Mouse (Mus musculus): ENCODE results near the gene Slc38a6. TPM values are rescaled to one million over a fixed set of nuclear protein-coding genes. Genes with fewer than 3 reads are reported as not detected.

Slc38a6 gene
- polyA plus RNA-seq, 1 experiment from 2014 or later, result 11.1 TPM

DNA sequence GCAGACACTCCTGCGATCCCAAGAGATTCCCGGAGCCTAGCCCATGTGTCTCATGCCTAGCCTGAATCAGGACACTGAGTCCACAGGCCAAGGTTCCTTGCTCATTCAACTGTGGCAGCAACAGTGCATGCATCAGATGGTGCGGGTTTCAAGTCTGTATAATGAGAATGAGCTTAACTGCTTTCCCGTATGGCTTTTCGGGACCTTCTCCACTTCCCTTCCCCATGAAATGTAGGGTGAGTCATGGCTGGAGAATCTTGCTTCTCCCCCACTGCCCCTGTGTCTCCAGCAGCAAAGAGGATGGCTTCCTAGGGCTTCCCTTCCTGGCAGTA, 96.6 kb downstream of the Slc38a6 start:
- no peak overlapping the region for H3K27ac ChIP-seq (ENCODE audit: low read length)
- no peak overlapping the region for H3K4me3 ChIP-seq (ENCODE audit: low read depth, low read length)
- peaks cover 6% of the 10 kb centered on the region; the same call in 1 of the 2 replicates for H3K4me1 ChIP-seq (ENCODE audit: control insufficient read depth, insufficient read depth, low read length)
- no peaks in the 10 kb centered on the region for H3K9me3 ChIP-seq (replicated peaks; ENCODE audit: control insufficient read depth, low read length, poor library complexity, severe bottlenecking)
- no peaks in the 10 kb centered on the region for H3K27me3 ChIP-seq (ENCODE audit: control insufficient read depth, insufficient read depth, low read depth, low read length)
- WGBS, result 52% methylated on average over 5 of the region's 5 CpGs
- H3K9ac ChIP-seq (ENCODE audit: low read depth, low read length), result no peak overlapping the region
- H3K36me3 ChIP-seq (ENCODE audit: control insufficient read depth, insufficient read depth, low read length), result no peaks in the 10 kb centered on the region
- H3K4me2 ChIP-seq (ENCODE audit: low read length), result no peak overlapping the region
- no peak for ATAC-seq

- H3K4me1 ChIP-seq (ENCODE audit: control insufficient read depth, insufficient read depth, low read length), result peaks cover 6% of the 10 kb centered on the region; the same call in 1 of the 2 replicates
- no peak overlapping the region for H3K4me3 ChIP-seq (ENCODE audit: low read depth, low read length)
- no peaks in the 10 kb centered on the region for H3K36me3 ChIP-seq (ENCODE audit: control insufficient read depth, insufficient read depth, low read length)
- no peak overlapping the region for H3K27ac ChIP-seq (ENCODE audit: low read length)
- no peaks in the 10 kb centered on the region for H3K9me3 ChIP-seq (replicated peaks; ENCODE audit: control insufficient read depth, low read length, poor library complexity, severe bottlenecking)
- H3K9ac ChIP-seq (ENCODE audit: low read depth, low read length), result no peak overlapping the region
- WGBS, result 88% methylated on average over 3 of the region's 3 CpGs
- no peak overlapping the region for H3K4me2 ChIP-seq (ENCODE audit: low read length)
- no peaks in the 10 kb centered on the region for H3K27me3 ChIP-seq (ENCODE audit: control insufficient read depth, insufficient read depth, low read depth, low read length)
- no peak for ATAC-seq
Measured at GRCm38 (mm10) chr12:73383861-73384260, 97.3 kb downstream of the Slc38a6 start.

- no peak overlapping the region for H3K4me2 ChIP-seq (ENCODE audit: low read length)
- H3K27ac ChIP-seq (ENCODE audit: low read length), result no peak overlapping the region
- ATAC-seq, result no peak
- no peaks in the 10 kb centered on the region for H3K27me3 ChIP-seq (ENCODE audit: control insufficient read depth, insufficient read depth, low read depth, low read length)
- H3K4me3 ChIP-seq (ENCODE audit: low read depth, low read length), result no peak overlapping the region
- WGBS, result 67% methylated on average over 6 of the region's 6 CpGs
- no peaks in the 10 kb centered on the region for H3K9me3 ChIP-seq (replicated peaks; ENCODE audit: control insufficient read depth, low read length, poor library complexity, severe bottlenecking)
- peaks cover 6% of the 10 kb centered on the region; the same call in 1 of the 2 replicates for H3K4me1 ChIP-seq (ENCODE audit: control insufficient read depth, insufficient read depth, low read length)
- H3K36me3 ChIP-seq (ENCODE audit: control insufficient read depth, insufficient read depth, low read length), result no peaks in the 10 kb centered on the region
- no peak overlapping the region for H3K9ac ChIP-seq (ENCODE audit: low read depth, low read length)
Measured at GRCm38 (mm10) chr12:73384747-73385146, 98.2 kb downstream of the Slc38a6 start.

DNA sequence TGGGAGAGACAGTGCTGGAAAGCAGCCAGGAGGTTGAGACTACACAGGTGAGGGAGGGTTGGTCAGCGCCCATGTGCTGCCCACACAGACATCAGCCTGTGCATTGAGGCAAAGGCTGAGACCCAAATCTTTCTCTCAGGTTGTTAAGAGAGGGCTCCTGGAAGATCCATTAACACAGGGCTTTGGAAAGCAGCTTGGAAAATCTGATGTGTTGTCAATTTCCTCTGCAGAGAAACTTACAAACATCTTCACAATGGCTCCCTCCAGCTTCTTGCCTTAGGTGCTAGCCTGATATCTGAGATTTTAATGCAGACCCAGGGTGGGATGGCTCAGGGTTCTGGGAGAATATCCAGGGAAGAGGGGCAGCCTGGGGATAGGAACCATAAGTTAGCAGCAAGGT, 105.9 kb downstream of the Slc38a6 start:
- Histone ChIP-seq H3K4me1 (ENCODE audit: control insufficient read depth, insufficient read depth, low read length) (no peaks in the 10 kb centered on the region; the same call in 1 of the 2 replicates), H3K27ac (ENCODE audit: low read length) (no peak overlapping the region), H3K4me2 (ENCODE audit: low read length) (no peak overlapping the region), H3K9ac (ENCODE audit: low read depth, low read length) (no peak overlapping the region), H3K27me3 (ENCODE audit: control insufficient read depth, insufficient read depth, low read depth, low read length) (no peaks in the 10 kb centered on the region), H3K4me3 (ENCODE audit: low read depth, low read length) (no peak overlapping the region), H3K36me3 (ENCODE audit: control insufficient read depth, insufficient read depth, low read length) (no peaks in the 10 kb centered on the region), H3K9me3 (replicated peaks; ENCODE audit: control insufficient read depth, low read length, poor library complexity, severe bottlenecking) (no peaks in the 10 kb centered on the region)
- no peak for ATAC-seq
- WGBS, result 93% methylated on average over 1 of the region's 1 CpGs

- Histone ChIP-seq H3K36me3 (ENCODE audit: control insufficient read depth, insufficient read depth, low read length) (no peaks in the 10 kb centered on the region), H3K27ac (ENCODE audit: low read length) (no peak overlapping the region), H3K9ac (ENCODE audit: low read depth, low read length) (no peak overlapping the region), H3K4me1 (ENCODE audit: control insufficient read depth, insufficient read depth, low read length) (no peaks in the 10 kb centered on the region; the same call in 1 of the 2 replicates), H3K27me3 (ENCODE audit: control insufficient read depth, insufficient read depth, low read depth, low read length) (no peaks in the 10 kb centered on the region), H3K4me2 (ENCODE audit: low read length) (no peak overlapping the region), H3K4me3 (ENCODE audit: low read depth, low read length) (no peak overlapping the region), H3K9me3 (replicated peaks; ENCODE audit: control insufficient read depth, low read length, poor library complexity, severe bottlenecking) (no peaks in the 10 kb centered on the region)
- no peak for ATAC-seq
Measured at GRCm38 (mm10) chr12:73393018-73393417, 106.4 kb downstream of the Slc38a6 start.

- ATAC-seq, result no peak
Measured at GRCm38 (mm10) chr12:73393881-73394291, 107.3 kb downstream of the Slc38a6 start.

GRCm38 (mm10) chr12:73394571-73394970, 108.0 kb downstream of the Slc38a6 start:
- no peaks in the 10 kb centered on the region for H3K27me3 ChIP-seq (ENCODE audit: control insufficient read depth, insufficient read depth, low read depth, low read length)
- WGBS, result 87% methylated on average over 5 of the region's 5 CpGs
- H3K4me1 ChIP-seq (ENCODE audit: control insufficient read depth, insufficient read depth, low read length), result no peaks in the 10 kb centered on the region; the same call in 1 of the 2 replicates
- H3K4me3 ChIP-seq (ENCODE audit: low read depth, low read length), result no peak overlapping the region
- no peaks in the 10 kb centered on the region for H3K9me3 ChIP-seq (replicated peaks; ENCODE audit: control insufficient read depth, low read length, poor library complexity, severe bottlenecking)
- no peaks in the 10 kb centered on the region for H3K36me3 ChIP-seq (ENCODE audit: control insufficient read depth, insufficient read depth, low read length)
- H3K9ac ChIP-seq (ENCODE audit: low read depth, low read length), result no peak overlapping the region
- ATAC-seq, result no peak
- H3K27ac ChIP-seq (ENCODE audit: low read length), result no peak overlapping the region
- no peak overlapping the region for H3K4me2 ChIP-seq (ENCODE audit: low read length)

More at GRCm38 (mm10) chr12:73393881-73394291, 107.3 kb downstream of the Slc38a6 start:
- no peaks in the 10 kb centered on the region; the same call in 1 of the 2 replicates for H3K4me1 ChIP-seq (ENCODE audit: control insufficient read depth, insufficient read depth, low read length)
- WGBS, result 34% methylated on average over 6 of the region's 6 CpGs
- H3K9ac ChIP-seq (ENCODE audit: low read depth, low read length), result no peak overlapping the region
- no peaks in the 10 kb centered on the region for H3K36me3 ChIP-seq (ENCODE audit: control insufficient read depth, insufficient read depth, low read length)
- H3K4me2 ChIP-seq (ENCODE audit: low read length), result no peak overlapping the region
- H3K27me3 ChIP-seq (ENCODE audit: control insufficient read depth, insufficient read depth, low read depth, low read length), result no peaks in the 10 kb centered on the region
- H3K9me3 ChIP-seq (replicated peaks; ENCODE audit: control insufficient read depth, low read length, poor library complexity, severe bottlenecking), result no peaks in the 10 kb centered on the region
- no peak overlapping the region for H3K4me3 ChIP-seq (ENCODE audit: low read depth, low read length)
- no peak overlapping the region for H3K27ac ChIP-seq (ENCODE audit: low read length)

- WGBS, result 61% methylated on average over 4 of the region's 4 CpGs
- no peaks in the 10 kb centered on the region for H3K4me1 ChIP-seq (ENCODE audit: control insufficient read depth, insufficient read depth, low read length)
- ATAC-seq, result no peak
- no peak overlapping the region for H3K9ac ChIP-seq (ENCODE audit: low read depth, low read length)
- no peaks in the 10 kb centered on the region for H3K27me3 ChIP-seq (ENCODE audit: control insufficient read depth, insufficient read depth, low read depth, low read length)
- H3K4me2 ChIP-seq (ENCODE audit: low read length), result no peak overlapping the region
- H3K4me3 ChIP-seq (ENCODE audit: low read depth, low read length), result no peak overlapping the region
- H3K36me3 ChIP-seq (ENCODE audit: control insufficient read depth, insufficient read depth, low read length), result no peaks in the 10 kb centered on the region
- H3K9me3 ChIP-seq (replicated peaks; ENCODE audit: control insufficient read depth, low read length, poor library complexity, severe bottlenecking), result no peaks in the 10 kb centered on the region
- H3K27ac ChIP-seq (ENCODE audit: low read length), result no peak overlapping the region
Measured at GRCm38 (mm10) chr12:73399426-73399825, 112.8 kb downstream of the Slc38a6 start.

GRCm38 (mm10) chr12:73400481-73401025, 114.0 kb downstream of the Slc38a6 start:
- Histone ChIP-seq H3K27me3 (ENCODE audit: control insufficient read depth, insufficient read depth, low read depth, low read length) (no peaks in the 10 kb centered on the region), H3K4me3 (ENCODE audit: low read depth, low read length) (no peak overlapping the region), H3K4me2 (ENCODE audit: low read length) (no peak overlapping the region), H3K4me1 (ENCODE audit: control insufficient read depth, insufficient read depth, low read length) (no peaks in the 10 kb centered on the region), H3K27ac (ENCODE audit: low read length) (no peak overlapping the region), H3K9ac (ENCODE audit: low read depth, low read length) (no peak overlapping the region), H3K9me3 (replicated peaks; ENCODE audit: control insufficient read depth, low read length, poor library complexity, severe bottlenecking) (no peaks in the 10 kb centered on the region), H3K36me3 (ENCODE audit: control insufficient read depth, insufficient read depth, low read length) (no peaks in the 10 kb centered on the region)
- no peak for ATAC-seq
- WGBS, result 86% methylated on average over 4 of the region's 4 CpGs

All from midbrain, embryonic 16.5 days (tissue).